Mouse (Mus musculus): ENCODE data around the gene Crisp2.

- TF ChIP-seq CTCF (IDR thresholded peaks at IDR 0.05) = no peak
- TF ChIP-seq EP300 (IDR thresholded peaks at IDR 0.05) = no peak
These were observed 43.1 kb downstream of the Crisp2 start for GRCm38 (mm10) chr17:40763662-40764061.

All from lung, postnatal 0 days (tissue).